Mouse (Mus musculus) 416B (cell line): ENCODE data around the gene Smtnl1.

Source experiments
- DNase-seq: peaks from one replicate; pipeline ENCODE4 v3.0.0; 2011; ENCODE audit warnings: low read depth

Gene Smtnl1

DNA sequence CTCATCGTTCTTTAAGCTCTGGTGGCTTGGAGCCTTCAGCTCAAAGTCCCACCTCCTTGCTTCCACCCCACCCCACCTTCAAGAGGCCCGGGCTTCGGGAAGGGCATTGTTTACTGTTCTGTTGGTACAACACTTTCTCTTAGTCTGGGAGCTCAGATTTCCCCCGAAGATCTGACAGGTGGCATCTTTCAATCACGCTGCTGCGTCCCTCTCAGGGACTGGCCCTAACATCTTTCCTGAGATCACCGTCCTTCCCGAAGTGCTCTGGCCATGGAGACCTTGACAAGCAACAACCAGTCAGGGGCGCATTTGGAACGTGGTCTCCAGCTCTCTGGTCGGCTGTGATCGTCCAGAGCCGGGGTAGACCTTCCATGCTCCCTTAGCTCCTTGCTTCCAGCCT is at the start of gene Smtnl1:
Gene Smtnl1, minus strand, starts transcription at position 101 of the 400 bp plus-strand sequence.
- no peak for DNase-seq

DNA sequence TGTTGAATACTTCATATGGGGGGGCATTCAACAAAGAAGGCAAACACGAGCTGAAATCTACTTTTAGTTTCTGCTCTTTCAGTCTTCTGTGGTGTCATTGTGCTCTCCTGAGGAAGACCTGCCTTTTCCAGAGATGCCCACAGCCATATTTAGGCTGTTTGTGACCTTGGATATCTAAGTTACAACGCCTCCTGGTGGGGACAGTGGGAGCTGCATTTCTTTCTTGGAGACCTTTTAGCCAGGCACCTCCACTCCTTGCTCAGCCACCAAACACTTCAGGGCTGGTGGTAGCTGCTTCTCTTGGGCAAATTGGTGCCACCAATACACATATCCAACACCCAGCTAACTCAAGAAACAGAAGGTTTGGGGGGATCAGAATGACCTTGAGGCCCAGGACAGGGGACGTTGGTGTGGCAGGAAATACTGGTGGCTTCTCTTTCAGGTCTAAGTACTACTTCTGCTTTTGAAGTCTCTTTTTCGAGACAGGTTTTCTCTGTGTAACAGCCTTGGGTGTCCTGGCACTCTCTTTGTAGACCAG is 48.2 kb upstream of the Smtnl1 start:
- peak; percentile 62 for DNase-seq

DNA sequence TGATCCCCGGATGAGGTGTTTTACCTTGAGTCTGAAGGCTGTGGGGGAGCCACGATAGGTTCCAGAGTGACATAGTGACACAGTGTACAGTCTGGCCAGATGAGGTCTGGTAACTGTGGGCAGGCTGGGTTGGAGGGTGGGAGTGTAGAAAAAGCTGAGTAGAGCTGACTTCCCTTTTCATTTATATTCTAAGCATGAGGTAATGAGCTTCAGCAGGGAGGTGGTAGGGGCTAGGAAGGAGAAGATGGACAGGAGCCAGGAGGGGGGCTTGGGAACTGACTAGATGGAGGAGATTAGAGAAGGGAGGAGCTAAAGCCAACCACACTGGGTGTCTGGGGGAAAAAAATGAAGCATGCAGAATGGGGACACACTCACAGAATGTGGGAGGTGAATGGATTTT is 46.5 kb upstream of the Smtnl1 start:
- DNase-seq, result peak; percentile 45

DNA sequence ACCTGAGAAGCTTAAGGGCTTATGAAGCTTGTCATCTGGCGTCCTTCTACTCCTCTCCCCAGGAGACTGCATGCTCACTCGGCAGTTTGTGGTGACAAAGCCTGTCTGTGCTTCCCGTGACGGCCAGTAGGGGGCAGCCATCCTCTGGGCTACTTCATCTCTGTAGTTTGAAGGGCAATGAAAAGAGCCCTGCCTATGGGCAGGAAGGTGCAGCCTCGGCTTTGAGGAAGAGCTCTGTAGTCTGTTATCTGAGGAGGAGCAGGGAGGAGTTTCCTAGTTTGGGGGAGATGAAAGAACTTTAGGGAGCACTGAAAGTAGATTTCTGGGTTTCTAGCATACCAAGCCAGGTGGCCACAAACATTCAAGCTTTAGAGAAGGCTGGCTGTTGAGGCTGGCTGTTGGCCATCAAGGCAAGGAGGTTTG is 46.1 kb upstream of the Smtnl1 start:
- DNase-seq, result peak; percentile 81

DNA sequence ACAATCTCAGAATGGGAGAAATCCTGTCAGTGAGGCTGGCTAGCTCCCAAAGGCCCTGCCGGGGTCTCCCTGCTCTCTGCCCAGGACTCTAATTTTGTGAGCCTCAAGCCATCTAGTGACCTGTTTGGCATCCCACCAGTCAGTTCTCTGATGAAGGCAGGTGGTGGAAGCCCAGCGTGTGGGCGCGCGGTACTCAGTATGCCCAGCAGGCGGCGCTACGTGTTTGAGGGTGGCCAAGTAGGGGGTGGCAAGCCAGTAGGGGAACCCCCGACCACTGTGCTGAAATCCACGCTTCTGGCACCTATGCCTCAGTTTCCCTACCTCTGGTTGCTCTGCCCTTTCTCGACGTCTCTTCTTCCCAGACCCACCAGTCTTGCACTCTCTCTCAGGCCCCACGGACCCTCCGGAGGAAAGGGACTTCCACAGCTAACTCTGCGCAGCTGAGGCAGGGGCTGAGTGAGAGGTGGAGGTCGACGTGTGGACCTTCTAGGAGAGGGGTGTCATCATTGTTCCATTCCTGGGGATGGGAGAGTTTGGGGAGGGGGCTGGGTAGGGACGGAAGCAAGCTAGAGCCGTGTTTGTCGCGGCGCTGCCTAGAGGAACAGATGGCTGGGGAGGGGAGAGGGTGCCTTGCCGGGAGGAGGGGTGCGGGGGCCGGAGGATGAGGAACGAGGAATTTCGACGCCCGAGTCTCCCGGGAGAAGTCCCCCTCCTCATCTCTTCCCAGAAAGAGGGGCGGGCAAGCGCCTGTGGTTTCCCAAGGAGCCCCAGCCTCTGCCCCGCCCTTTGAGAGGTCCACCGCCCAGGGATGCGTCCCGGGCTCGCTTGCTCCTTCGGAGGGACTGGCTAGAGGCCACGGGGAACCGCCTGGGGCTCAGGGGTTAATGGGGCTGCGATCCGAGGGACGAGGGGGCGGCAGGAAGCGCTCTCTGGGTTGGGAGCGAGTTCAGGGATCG is 43.4 kb upstream of the Smtnl1 start:
- no peak for DNase-seq

DNA sequence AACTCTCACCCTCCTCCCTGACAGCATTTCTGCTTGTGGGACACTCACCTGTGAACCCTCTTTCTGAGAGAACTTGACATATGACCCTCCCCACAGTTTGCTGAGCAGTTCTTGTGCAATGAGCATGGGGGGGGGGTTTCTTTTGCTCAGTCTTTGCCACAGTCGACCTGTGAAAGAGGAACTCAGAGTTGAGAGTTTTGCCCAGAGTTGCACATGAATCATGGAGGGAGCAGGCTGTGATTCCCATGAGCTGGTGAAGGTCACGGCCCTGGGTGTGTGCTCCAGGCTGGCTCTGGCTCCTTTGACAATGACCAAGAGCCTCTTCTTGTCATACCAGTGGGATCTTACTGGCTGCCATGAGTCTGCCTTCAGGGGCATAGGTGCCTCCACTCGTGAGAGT is 39.8 kb upstream of the Smtnl1 start:
- no peak for DNase-seq

DNA sequence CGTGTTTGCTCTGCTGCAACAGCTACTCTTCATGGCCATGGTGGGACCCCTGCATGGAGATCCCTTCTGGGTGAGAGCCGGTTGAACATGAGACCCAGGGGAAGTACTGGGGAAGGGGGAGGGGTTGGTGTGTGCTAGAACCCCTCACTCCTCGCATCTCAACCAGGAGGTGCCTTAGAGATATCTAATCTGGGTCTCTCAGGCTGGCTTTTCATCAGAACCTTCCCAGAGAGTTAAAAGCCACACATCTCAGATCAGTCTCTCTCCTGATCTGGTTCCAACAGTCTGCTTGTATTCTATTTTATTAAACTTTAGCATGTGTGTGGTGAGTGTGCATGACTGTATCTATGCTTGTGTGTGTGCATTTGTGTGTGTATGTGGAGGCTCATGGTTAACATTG is 39.0 kb upstream of the Smtnl1 start:
- DNase-seq, result no peak

DNA sequence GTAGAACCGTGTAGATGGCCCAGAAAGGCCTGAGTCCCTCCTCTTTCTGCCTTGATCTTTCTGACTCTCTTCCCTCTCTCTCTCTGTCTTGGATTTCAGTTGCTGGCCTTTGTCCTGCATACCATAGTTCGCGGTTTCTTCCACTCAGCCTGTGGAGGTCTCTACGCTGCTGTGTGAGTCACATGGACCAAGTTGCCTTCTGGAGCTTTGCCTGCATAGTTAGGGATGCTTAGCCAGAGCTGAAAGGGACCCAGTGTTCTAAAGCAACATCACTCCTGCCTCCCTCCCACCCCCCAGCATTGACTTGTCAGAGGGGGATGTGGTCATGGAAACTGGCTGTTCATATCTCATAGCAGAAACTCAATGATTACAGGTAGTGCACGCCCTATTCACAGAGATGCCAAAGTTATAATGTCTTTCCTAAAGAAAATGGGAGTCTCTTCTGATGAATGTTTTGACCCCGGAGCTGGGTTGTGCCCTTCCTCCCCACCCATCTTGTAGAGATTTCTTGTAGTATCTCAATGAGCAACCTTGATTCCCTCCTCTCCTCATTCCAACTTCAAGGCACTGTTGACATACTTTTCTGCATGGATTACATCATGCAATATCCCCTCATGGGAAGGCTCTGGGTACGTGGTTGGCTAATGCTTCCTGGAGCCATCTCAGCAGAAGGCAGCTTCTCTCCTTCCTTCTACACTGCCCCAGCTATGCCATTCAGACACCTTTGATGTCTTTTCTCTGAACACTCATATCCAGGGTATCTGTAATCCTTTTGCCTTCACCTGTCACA is 37.7 kb upstream of the Smtnl1 start:
- DNase-seq, result no peak

DNA sequence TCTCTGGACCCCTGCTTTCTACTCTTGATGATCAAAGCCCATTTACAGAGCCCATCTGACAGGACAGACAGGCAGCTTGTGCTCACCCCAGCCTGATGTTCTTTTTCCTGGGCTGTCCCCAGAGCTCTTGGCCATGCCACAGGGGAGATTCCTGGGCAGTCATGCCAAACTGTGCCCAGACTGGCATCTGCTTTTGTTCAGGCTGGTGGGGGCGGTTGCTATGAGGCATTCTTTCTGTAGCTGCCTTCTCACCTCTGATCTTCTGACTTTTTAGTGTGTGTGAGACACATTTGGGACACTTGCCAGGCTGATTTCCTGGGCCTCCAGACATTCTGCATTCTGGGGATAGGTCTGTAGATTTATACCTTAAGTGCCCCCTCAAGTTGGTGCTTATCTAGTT is 36.1 kb upstream of the Smtnl1 start:
- no peak for DNase-seq

DNA sequence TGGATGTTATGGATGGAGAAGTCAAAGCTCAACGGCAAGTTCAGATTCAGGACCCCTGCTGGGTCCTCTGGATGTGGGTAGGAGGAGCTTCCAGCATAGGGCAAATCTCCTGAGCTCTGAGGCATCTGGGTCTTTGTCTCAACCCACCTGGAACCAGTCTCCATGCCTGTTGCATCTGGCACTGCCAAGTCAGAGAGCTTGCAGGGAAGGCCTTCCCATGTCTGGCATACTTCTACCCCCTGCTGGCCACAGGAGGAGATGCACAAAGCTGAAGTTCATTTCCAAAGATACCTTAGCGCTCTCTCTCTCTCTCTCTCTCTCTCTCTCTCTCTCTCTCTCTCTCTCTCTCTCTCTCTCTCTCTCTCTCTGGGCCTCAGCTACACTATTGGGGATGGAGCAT is 33.3 kb upstream of the Smtnl1 start:
- DNase-seq, result peak; percentile 67

DNA sequence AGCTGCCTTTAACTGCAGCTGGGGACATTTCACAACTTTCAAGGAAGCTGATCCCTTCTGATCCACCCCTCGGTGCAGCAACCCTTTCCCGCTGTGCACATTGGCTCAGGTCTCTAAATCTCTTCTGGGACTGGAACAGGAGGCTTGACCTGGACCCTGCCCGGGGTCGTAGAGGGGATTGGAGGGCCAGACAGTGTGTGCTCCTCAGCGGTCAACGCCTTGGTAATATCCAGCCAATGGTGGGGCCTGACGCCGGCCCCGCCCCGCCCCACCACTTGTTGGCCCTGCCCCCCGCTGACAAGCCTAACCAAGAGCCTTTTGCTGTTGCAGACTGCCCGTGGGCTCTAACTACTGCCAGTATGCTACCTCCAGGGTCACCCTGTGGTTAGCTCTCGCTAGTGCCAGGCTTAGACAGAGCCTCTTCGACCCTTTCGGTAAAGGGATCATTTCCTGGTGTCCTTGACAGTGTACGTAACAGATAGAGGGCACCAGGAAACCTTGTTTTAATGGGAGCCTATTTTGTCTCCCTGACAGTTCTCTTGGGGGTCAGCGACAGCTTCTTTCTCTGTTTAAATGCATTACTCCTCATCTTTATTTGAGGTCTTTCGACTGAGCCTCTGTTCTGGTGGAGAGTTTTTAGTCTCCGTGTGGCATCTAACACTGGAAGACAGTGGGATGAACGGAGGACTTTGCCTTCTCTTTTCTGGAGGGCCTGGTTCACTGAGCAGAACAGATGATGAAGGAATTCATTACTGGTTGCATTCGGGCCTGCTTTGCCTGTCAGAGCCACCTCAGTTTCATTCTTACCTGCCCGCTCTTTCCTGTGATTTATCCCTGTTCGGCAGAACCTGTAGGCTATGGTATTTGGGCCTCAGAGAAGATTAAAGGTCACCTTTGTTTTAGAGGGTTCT is 28.9 kb upstream of the Smtnl1 start:
- peak; percentile 21 for DNase-seq

DNA sequence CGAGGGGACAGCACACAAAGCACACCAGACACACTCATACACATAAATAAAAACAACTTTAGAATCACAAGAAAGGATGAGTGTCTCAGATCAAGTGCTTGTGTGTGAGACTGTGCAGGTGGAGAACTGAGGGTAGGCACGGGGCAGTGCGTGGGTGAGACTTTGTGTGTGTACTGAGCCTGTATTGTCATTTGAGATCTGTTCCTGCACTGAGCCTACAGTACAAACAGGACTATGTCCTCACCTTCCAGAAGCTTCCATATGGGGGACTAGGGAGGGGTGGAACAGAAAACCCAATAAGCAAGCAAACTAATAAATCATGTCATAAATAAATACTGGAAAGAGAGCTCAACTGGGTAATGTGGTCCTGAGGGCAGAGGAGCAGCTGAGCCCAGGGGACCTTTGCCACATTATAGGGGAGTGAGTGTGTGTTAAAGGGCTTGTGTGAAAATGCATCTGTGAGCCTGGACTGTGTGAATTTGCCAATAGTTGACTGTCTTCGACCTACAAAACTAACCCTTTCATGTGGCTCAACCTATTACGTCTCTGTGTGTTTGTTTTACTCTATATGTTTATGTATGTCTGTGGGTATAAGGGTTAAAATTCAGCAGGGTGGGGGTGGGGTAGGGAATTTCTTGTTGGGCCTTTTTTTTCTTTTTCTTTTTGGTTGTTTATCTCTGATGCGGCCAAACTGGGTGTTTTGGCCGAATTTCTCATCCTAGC is 28.1 kb upstream of the Smtnl1 start:
- no peak for DNase-seq

DNA sequence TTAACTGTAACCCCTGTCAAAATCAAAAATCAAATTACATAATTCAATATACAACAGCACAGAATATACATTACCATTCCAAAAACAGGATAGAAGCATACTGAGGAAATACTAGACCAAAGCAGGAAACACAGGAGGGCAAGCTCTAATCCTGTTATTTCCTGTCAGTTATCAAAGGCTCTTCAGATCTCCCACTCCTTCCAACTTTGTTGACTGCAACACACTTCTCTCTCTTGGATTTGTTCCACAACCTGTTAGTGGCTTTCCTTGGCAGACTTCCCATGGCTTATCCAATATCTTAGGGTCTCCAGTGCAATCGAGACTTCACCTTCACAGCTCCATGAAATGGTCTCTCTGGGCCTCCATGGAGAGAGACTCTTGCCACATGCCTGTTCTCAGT is 22.8 kb upstream of the Smtnl1 start:
- DNase-seq, result no peak

DNA sequence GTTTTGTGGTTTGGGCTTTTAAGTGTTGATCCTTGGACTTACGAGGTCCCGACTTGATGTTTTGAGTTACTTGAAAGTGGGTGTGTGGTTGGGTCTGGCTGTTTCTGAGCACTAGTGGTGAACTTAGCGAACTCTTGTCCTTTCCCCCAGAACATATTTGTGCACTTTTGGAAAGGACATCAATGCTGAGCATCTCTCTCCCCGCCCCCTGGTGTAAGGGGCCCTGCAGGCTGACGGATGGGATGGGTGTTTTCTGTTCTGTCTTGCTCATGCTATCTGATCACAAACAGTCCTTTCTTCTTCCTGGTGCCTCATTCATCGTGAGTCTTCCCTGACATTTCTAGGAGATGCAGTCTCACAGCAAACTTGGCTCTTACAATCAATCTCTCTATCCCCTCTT is 21.2 kb upstream of the Smtnl1 start:
- DNase-seq, result no peak

DNA sequence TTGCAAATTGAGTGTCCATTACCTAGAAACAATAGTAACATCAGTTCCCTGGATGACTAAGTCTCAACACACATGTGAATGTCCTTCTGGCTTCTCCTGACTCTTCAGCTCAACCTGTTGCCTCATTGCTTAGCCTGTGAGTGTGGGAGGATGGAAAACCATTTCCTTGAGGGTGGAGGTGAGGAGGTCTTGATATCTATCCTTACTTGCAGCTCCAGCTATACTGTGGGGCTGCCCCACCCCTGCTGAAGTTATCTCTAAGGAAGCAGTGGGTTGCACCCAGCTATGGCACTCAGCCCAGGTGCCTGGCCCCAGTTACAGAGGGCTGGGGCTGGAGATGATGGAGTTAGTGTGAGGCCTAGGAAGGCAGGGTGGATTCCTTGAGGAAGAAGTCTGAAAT is 19.5 kb upstream of the Smtnl1 start:
- peak; percentile 58 for DNase-seq

DNA sequence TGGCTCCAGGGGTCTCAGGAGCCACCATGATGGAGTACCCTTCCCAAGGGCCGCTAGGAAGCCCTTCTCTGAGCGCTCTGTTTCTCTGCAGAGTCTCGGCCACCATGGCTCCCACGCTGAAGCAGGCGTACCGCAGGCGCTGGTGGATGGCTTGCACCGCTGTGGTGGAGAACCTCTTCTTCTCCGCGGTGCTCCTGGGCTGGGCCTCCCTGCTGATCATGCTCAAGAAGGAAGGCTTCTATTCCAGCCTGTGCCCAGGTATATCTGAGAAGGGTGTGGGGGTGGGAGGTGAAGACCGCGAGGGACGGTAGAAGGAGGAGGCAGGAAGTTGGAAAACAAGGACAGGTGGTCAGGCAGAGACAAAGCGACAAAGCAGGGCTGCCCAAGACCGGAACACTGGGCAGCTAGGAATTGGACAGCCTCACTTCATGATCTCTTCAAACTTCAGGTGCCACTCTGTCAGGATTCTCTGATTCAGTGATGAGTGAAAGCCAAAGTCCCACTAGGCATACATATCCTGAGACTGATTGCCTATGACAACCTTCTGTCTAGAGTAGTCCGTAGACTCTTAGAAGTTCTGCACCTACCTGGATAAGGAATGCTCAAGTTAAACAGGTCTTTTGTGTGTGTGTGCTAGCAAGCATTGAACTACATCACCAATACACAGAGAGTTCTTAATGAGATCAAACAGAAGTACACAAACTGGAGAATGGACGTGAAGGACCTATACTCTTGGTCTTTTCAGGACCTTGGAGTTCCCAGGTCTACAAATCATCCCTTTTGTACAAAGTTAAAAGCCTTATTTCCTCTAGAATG is 18.5 kb upstream of the Smtnl1 start:
- DNase-seq, result no peak

DNA sequence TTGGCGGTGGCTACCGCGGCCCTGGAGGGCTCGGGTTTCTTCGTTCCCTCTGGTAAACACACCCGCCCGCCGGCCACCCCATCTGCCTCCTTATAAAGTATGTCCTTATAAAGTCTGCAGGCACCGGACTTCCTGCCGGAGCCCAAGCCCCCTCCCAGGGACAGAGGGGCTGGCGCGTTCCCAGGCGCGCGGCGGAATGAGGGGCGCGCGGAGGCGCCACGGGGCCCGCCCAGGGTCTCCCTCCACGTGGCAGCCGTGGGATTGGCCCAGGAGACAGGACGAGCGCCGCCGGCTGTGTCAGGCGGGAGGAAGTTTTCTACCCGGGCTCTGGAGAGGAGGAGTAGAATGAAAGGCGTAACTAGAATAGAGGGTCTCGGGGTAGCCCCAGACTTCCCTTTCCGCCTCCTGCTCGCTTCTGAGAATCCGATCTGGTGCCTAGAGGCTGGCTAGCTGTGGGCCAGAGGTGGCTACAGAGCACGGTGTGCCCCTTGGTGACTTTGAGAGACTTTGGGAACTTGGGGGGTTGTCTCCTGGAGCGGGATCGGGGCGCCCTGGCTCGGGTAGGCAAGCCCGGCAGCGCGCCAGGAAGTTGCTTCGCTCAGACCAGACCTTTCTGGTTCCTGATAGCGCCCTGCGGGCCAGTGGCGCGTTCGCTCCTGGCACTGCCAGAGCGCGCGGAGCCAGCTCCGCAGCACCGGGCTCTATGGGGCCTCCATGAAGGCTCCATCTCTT is 17.7 kb upstream of the Smtnl1 start:
- DNase-seq, result peak; percentile 90

DNA sequence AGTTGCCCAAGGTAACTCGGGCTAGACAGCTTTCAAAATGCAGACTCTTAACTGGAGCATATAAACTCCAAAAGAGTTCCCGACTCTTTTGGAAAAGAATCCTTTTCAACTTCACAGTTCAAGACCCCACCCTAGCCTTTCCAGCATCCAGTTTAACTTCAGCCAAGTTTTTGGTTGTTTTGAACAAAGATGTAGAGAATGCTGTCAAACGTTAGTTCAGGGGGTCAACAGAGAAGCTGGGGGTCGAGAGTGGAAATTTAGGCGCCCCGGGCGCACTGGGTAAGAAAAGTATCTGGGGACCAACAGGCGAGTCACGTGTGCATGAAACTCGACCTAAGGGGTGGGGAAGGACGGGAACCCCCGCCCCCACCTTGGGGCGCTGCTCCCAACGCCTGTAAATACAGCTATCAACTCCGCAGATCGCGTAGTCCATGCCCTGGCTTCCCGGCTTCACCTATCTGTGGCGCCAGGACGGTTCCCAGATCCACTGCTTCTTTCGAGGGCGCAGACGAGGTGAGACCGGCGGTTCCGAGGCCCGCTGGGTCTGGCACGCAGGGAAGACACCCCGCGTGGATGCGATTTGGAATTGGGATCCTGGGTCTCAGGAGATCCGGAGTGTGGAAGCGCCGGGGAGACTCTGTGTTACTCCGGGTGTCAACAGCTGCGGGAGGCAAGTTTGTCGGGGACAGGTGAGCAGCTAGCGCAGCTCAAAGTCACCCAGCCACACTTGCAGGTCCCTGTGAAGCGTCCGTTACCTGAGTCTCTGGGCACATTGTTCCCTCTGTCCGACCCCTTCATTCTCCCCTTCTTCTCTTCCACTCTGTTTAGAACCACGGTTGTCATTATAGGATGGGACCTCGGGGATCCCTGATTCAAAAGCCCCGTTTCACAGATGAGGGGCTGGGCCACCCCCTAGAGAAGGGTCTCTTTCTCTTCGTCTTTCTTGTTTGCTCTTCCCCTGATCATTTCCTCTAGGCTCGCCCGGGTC is 16.8 kb upstream of the Smtnl1 start:
- DNase-seq, result peak; percentile 80
